ENCODE assay signal across 28 mouse cellular contexts in genomic region chr12:99298242-99298641, GRCm38 (mm10).
DNase-seq lines count a peak whose midpoint lies in the region; ATAC-seq and TF ChIP-seq lines count a peak whose summit lies in the region.
"Had no signal": no experiment of that assay in that cellular context is flagged by ENCODE, and none has a peak within 500 bp of the region (broad histone marks: within the 10 kb centered on the region; RNA-seq: fewer than 3 reads in every experiment).

No protein-coding gene starts in this region.

- no peak for TF ChIP-seq CTCF in gastrocnemius, adult 2 months (IDR thresholded peaks at IDR 0.05)
- no peak for TF ChIP-seq CTCF in midbrain, postnatal 0 days (IDR thresholded peaks at IDR 0.05)

- no peak overlapping the region for H3K4me3 ChIP-seq in forebrain, embryonic 10.5 days
- no peak overlapping the region for H3K4me3 ChIP-seq in forebrain, embryonic 12.5 days (replicated peaks)
- no peak overlapping the region for H3K4me3 ChIP-seq in gastrocnemius, adult 2 months
- no peak overlapping the region for H3K4me3 ChIP-seq in midbrain, embryonic 10.5 days
- no peak overlapping the region for H3K4me3 ChIP-seq in midbrain, postnatal 0 days (ENCODE audit: low read depth, low read length)
- H3K4me3 ChIP-seq: embryonic facial prominence, embryonic 13.5 days; embryonic facial prominence, embryonic 15.5 days; erythroblast, embryonic 14.5 days had no signal

- H3K4me2 ChIP-seq in forebrain, embryonic 12.5 days: no peak overlapping the region
- H3K4me2 ChIP-seq in midbrain, postnatal 0 days (ENCODE audit: low read depth, low read length, poor library complexity, severe bottlenecking): no peak overlapping the region
- H3K4me2 ChIP-seq: embryonic facial prominence, embryonic 13.5 days; embryonic facial prominence, embryonic 15.5 days had no signal

- WGBS in forebrain, embryonic 10.5 days: 79% methylated on average over 6 of the region's 6 CpGs
- 69% methylated on average over 6 of the region's 6 CpGs for WGBS in forebrain, embryonic 12.5 days
- WGBS in midbrain, embryonic 10.5 days: 77% methylated on average over 6 of the region's 6 CpGs
- 68% methylated on average over 6 of the region's 6 CpGs for WGBS in midbrain, postnatal 0 days

- no peaks in the 10 kb centered on the region for H3K9me3 ChIP-seq in forebrain, embryonic 10.5 days
- H3K9me3 ChIP-seq in forebrain, embryonic 12.5 days: no peaks in the 10 kb centered on the region
- no peaks in the 10 kb centered on the region for H3K9me3 ChIP-seq in midbrain, embryonic 10.5 days (replicated peaks)
- no peaks in the 10 kb centered on the region for H3K9me3 ChIP-seq in midbrain, postnatal 0 days (ENCODE audit: low read length)
- H3K9me3 ChIP-seq: embryonic facial prominence, embryonic 13.5 days; embryonic facial prominence, embryonic 15.5 days had no signal

- peak overlapping the region; percentile 57 for H3K27ac ChIP-seq in forebrain, embryonic 10.5 days
- no peak overlapping the region for H3K27ac ChIP-seq in forebrain, embryonic 12.5 days
- 0 out of 2 replicates have a peak overlapping the region, but pooled peaks have one; percentile 1 for H3K27ac ChIP-seq in gastrocnemius, adult 2 months
- peak overlapping the region; percentile 64 for H3K27ac ChIP-seq in midbrain, embryonic 10.5 days (replicated peaks)
- no peak overlapping the region for H3K27ac ChIP-seq in midbrain, postnatal 0 days (ENCODE audit: low read depth, low read length)
- H3K27ac ChIP-seq: embryonic facial prominence, embryonic 13.5 days had no signal

- no peak for ATAC-seq in forebrain, embryonic 12.5 days (ENCODE audit: low FRiP score)
- ATAC-seq in midbrain, postnatal 0 days (ENCODE audit: low FRiP score): no peak
- ATAC-seq in megakaryocyte, adult 5-6 weeks (ENCODE audit: poor library complexity, severe bottlenecking): 0 out of 2 replicates have a peak, but pooled peaks have one; percentile 10
- ATAC-seq: activated CD4-positive, CD25-positive, alpha-beta regulatory T cell, adult 4 months; CD4-positive, CD25-positive, alpha-beta regulatory T cell, adult 4 months; forebrain, embryonic 14.5 days; forebrain, embryonic 16.5 days; Patski had no signal

- H3K27me3 ChIP-seq in forebrain, embryonic 10.5 days (ENCODE audit: poor library complexity, severe bottlenecking): no peaks in the 10 kb centered on the region
- no peaks in the 10 kb centered on the region for H3K27me3 ChIP-seq in forebrain, embryonic 12.5 days
- no peaks in the 10 kb centered on the region; the same call in 1 of the 2 replicates for H3K27me3 ChIP-seq in midbrain, embryonic 10.5 days (ENCODE audit: low read depth, poor library complexity, severe bottlenecking)
- no peaks in the 10 kb centered on the region for H3K27me3 ChIP-seq in midbrain, postnatal 0 days (ENCODE audit: insufficient read depth, low read length)
- H3K27me3 ChIP-seq: CH12.LX; embryonic facial prominence, embryonic 13.5 days; embryonic facial prominence, embryonic 15.5 days; Patski had no signal

- intact Hi-C loops in gastrocnemius, adult 2 months (cut with DNase I): no loop called here

- H3K4me1 ChIP-seq in forebrain, embryonic 10.5 days: peaks cover 68% of the 10 kb centered on the region
- peaks cover 66% of the 10 kb centered on the region for H3K4me1 ChIP-seq in forebrain, embryonic 12.5 days
- peaks cover 87% of the 10 kb centered on the region for H3K4me1 ChIP-seq in midbrain, embryonic 10.5 days
- H3K4me1 ChIP-seq in midbrain, postnatal 0 days (ENCODE audit: insufficient read depth, low read length): peaks cover 13% of the 10 kb centered on the region; the same call in 1 of the 2 replicates

- H3K36me3 ChIP-seq in forebrain, embryonic 10.5 days (replicated peaks): no peaks in the 10 kb centered on the region; the same call in 1 of the 2 replicates
- no peaks in the 10 kb centered on the region for H3K36me3 ChIP-seq in forebrain, embryonic 12.5 days (replicated peaks)
- H3K36me3 ChIP-seq in midbrain, embryonic 10.5 days: 0 out of 2 replicates have a peak, but pooled peaks cover 8% of the 10 kb centered on the region
- no peaks in the 10 kb centered on the region for H3K36me3 ChIP-seq in midbrain, postnatal 0 days (ENCODE audit: insufficient read depth, low read length)
- H3K36me3 ChIP-seq: embryonic facial prominence, embryonic 13.5 days; embryonic facial prominence, embryonic 15.5 days; G1E had no signal

- H3K9ac ChIP-seq in forebrain, embryonic 12.5 days: no peak overlapping the region
- H3K9ac ChIP-seq in midbrain, postnatal 0 days (replicated peaks; ENCODE audit: low read length, poor library complexity, severe bottlenecking): no peak overlapping the region
- H3K9ac ChIP-seq: embryonic facial prominence, embryonic 13.5 days; embryonic facial prominence, embryonic 15.5 days had no signal

- DNase-seq in forebrain, embryonic 10.5 days (ENCODE audit: extremely low spot score, low spot score): no peak
- DNase-seq in gastrocnemius, adult 2 months: no peak
- no peak for DNase-seq in gastrocnemius, postnatal 10 days
- DNase-seq in midbrain, embryonic 10.5 days (ENCODE audit: low spot score): no peak
- no peak for DNase-seq in midbrain, postnatal 0 days (ENCODE audit: low spot score)
- DNase-seq in adrenal gland, postnatal 14 days: no peak
- DNase-seq: adrenal gland, adult 8-10 months; adrenal gland, postnatal 25 days; B cell, adult 2 months; cerebellum, adult 11 months; cerebellum, adult 18-20 months; cerebellum, adult 8-10 months; cerebellum, adult 9-11 months; cerebellum, postnatal 14 days; cerebellum, postnatal 36 days; embryo, embryonic 11 days had no signal

Comparison
In these comparisons a context has a peak if more than half of its experiments do, and no peak if none do; other contexts are left out.
1. H3K27ac ChIP-seq: peak in forebrain, embryonic 10.5 days (single experiment), gastrocnemius, adult 2 months (single experiment) and midbrain, embryonic 10.5 days (single experiment); none in forebrain, embryonic 12.5 days (single experiment) and midbrain, postnatal 0 days (single experiment).